Mouse (Mus musculus): ENCODE measurements around the gene Cdk8.

Cdk8 gene

DNA sequence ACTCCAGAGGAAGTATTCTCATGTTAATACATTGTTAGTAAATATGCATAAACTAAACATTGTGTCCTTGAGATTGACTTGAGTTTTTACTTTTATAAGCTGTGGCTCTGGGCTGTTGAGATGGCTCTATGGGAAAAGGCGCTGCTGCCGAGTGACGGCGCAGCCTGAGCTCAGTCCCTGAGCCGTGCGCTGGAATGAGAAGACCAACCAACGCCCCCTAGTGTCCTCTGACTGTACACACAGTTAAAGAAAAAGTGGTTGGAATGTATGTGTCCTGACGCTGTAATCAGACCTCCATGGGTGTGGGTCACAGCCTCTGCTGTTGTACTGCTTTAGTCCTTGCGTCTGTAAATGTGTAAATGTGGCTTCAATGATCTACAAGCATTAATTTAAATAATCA is 29.0 kb downstream of the Cdk8 start:
- ChIA-PET POLR2A (interaction anchor here (0.6 to 1.6 kb wide), 17 partner anchors 10 to 60 kb away, joined by 3 to 11 read pairs (median 3); partner anchors contain the start of genes Cdk8 (in 2 of the 4) and Rnf6 (in 2 of the 4)), CTCF (interaction anchor here (0.6 to 1.2 kb wide), 19 partner anchors 11 to 1275 kb away, joined by 3 to 10 read pairs (median 4); no protein-coding TSS in a partner anchor)

- CTCF ChIA-PET = no interaction called here
- POLR2A ChIA-PET = no interaction called here
Observed at GRCm38 (mm10) chr5:146265934-146266591, 35.0 kb downstream of the Cdk8 start.

DNA sequence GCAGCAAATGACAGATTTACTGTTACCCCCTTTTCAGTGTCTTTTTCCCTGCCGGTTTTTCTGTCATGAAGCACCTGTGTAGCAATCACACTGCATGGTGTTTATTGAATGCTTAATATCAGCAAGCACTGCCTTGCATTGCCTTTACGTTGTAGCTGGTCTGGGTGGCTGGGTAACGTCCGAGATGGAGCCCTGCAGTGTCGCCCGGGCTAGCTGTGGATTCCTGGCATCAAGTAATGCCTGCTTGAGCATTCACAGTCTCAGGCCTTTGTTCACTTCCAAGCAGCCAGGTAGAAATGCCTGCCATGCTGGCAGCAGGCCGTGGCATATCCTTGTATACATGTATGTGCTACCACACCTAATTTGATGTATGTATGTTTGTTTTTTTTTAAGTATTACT is 36.7 kb downstream of the Cdk8 start:
- ChIA-PET POLR2A (interaction anchor here in 2 of 4 experiments (0.7 kb wide), 2 partner anchors 22 to 429 kb away, joined by 3 to 5 read pairs; no protein-coding TSS in a partner anchor), CTCF (no interaction called here)

DNA sequence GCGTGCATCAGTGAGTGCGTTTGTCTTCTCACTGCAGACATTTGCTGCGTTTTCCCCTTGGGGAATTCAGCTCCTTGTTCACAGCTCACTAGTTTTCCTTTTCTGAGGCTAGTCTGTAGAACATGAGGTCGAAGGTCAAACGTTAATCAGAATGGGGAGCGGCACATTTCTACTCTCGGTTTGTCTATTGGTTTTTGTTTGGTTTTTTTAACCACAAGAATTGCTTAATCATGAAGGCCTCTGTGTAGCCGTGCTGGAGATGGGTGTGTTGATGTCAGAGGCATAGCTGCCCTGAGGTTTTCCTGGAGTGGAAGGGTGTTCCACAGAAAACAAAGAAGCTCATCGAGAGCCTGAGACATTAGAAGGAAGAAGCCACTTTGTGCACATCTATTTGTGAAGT is 39.6 kb downstream of the Cdk8 start:
- ChIA-PET CTCF (interaction anchor here in 2 of 4 experiments (0.6 to 1.2 kb wide), 2 partner anchors 11 kb away, joined by 3 to 6 read pairs; no protein-coding TSS in a partner anchor), POLR2A (no interaction called here)

- POLR2A ChIA-PET = interaction anchor here in 2 of 4 experiments (0.6 to 1.1 kb wide), 2 partner anchors 10 to 97 kb away, joined by 3 to 5 read pairs; no protein-coding TSS in a partner anchor
Observed at GRCm38 (mm10) chr5:146271662-146272061, 40.6 kb downstream of the Cdk8 start.

GRCm38 (mm10) chr5:146273096-146273495 is 42.1 kb downstream of the Cdk8 start:
- POLR2A ChIA-PET = no interaction called here
- CTCF ChIA-PET = no interaction called here

More at GRCm38 (mm10) chr5:146271662-146272061, 40.6 kb downstream of the Cdk8 start:
- CTCF ChIA-PET = interaction anchor here in 1 of 4 experiments (1.2 kb wide), 1 partner anchor 12 kb away, joined by 3 read pairs; no protein-coding TSS in a partner anchor

DNA sequence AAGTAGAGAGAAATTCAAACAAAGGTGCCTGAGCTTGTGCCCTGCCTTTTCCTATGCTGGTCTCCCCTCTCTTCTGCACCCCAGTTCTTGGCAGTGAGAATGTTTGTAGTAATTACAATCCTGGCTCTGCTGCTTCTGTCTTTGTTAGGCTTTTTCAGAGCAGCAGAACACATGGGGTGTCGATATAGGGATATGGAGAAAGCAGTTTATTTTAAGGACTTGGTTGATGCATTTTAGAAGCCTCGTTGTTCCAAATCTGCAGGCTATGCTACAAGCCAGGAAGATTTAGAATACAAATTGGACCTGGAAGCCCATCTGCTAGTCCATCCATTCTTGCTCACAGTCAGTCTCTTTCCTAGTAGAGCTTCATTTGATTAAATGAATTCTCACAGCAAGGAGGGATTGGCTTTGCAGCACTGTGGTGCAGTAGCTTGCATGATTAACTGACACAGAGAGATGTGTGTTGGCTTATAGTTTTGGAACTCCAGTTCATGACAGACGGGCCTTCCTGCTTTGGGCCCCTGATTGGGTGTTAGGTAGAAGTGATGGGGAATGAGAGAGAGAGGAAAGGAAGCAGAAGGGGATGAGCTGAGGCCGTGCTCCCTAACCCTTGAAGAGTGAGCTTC is 43.5 kb downstream of the Cdk8 start:
- ChIA-PET POLR2A (interaction anchor here in 1 of 4 experiments (0.6 to 1.4 kb wide), 2 partner anchors 28 to 38 kb away, joined by 3 to 5 read pairs; no protein-coding TSS in a partner anchor), CTCF (interaction anchor here in 1 of 4 experiments (0.5 kb wide), 1 partner anchor 335 kb away, joined by 3 read pairs; no protein-coding TSS in a partner anchor)

DNA sequence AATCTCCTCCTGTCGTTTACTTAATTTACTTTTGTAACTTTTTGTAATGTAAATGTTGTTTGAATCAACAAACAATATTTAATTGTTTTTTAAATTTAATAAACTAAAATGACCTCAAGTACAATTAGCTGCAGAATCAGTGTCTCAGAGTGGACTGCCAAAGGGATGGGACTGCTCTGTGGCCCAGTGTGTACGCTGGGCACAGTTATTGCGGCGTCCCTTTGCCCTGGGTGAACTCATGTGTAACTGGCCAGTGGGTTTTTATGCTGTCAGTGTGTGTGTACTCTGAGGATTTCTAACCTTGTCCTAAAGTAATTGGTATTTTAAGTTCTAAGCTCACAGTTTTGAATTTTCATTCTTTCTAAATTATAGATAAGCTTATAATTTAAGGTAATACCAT is 46.5 kb downstream of the Cdk8 start:
- CTCF ChIA-PET = no interaction called here
- POLR2A ChIA-PET = no interaction called here

DNA sequence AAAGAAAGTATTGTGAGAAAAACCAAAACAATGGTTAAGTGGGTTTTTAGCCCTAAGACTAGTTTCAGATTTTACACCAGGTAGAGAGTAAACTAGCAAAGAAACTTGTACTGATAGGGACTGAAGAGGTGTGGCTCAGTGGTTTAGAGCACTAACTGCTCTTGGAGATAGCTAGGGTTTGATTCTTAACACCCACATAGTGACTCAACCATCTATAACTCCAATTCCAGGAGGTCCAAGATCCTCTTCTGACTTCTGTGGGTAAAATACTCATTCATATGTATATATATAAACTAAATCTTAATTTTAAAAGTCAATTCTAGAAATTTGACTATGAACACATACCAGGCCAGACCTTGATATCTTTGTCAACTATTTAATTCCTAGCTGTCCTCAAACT is 49.0 kb downstream of the Cdk8 start:
- ChIA-PET POLR2A (interaction anchor here in 2 of 4 experiments (1.5 to 1.8 kb wide), 2 partner anchors 22 to 59 kb away, joined by 4 read pairs; partner anchors contain the start of gene Rnf6 (in 1 of the 2)), CTCF (interaction anchor here in 2 of 4 experiments (0.6 to 1.4 kb wide), 3 partner anchors 20 to 43 kb away, joined by 3 to 5 read pairs (median 3); no protein-coding TSS in a partner anchor)

DNA sequence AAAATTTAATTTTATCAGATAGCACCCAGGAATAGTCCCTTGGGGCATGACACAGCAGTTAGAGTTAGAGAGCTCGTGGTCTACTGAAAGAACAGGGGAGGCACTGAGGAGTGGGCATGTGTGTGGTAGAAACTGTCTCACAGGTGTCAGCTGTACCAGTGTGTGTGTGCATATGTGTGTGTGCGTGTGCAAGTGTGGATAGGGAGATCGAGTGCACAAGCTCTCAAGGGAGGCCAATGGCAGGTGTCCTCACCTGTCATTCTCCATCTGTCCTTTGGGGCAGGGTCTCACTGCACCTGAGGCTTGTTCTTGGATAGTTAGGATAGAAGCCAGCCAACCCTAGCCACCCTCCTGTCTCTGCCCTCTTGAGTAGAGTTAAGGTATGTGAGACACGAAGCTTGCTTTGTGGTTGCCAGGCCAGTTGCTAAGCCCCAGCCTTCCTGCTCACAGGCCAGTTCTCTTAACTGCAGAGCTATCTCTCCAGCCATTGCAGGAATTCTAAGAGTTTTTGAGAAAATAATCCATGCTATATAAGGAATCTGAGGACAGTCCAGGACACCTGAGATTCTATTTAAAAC is 50.3 kb downstream of the Cdk8 start:
- ChIA-PET POLR2A (interaction anchor here in 2 of 4 experiments (0.6 to 1.8 kb wide), 4 partner anchors 10 to 60 kb away, joined by 3 to 5 read pairs (median 4); partner anchors contain the start of gene Rnf6 (in 1 of the 2)), CTCF (interaction anchor here in 2 of 4 experiments (1.1 to 1.4 kb wide), 3 partner anchors 22 to 44 kb away, joined by 3 to 5 read pairs (median 4); no protein-coding TSS in a partner anchor)

GRCm38 (mm10) chr5:146281884-146282579 is 51.0 kb downstream of the Cdk8 start:
- ChIA-PET POLR2A (interaction anchor here in 2 of 4 experiments (1.0 to 1.4 kb wide), 3 partner anchors 11 to 61 kb away, joined by 3 read pairs; partner anchors contain the start of gene Rnf6 (in 1 of the 2)), CTCF (no interaction called here)

GRCm38 (mm10) chr5:146283899-146284298 is 52.9 kb downstream of the Cdk8 start:
- ChIA-PET POLR2A (interaction anchor here in 2 of 4 experiments (0.5 to 0.6 kb wide), 2 partner anchors 108 to 1164 kb away, joined by 3 to 4 read pairs; no protein-coding TSS in a partner anchor), CTCF (interaction anchor here in 1 of 4 experiments (0.6 kb wide), 1 partner anchor 1385 kb away, joined by 3 read pairs; no protein-coding TSS in a partner anchor)

- POLR2A ChIA-PET = interaction anchor here in 2 of 4 experiments (1.3 to 2.3 kb wide), 2 partner anchors 9 to 13 kb away, joined by 3 to 5 read pairs; no protein-coding TSS in a partner anchor
- CTCF ChIA-PET = interaction anchor here in 1 of 4 experiments (1.1 kb wide), 1 partner anchor 10 kb away, joined by 4 read pairs; no protein-coding TSS in a partner anchor
Observed at GRCm38 (mm10) chr5:146287416-146287815, 56.4 kb downstream of the Cdk8 start.

DNA sequence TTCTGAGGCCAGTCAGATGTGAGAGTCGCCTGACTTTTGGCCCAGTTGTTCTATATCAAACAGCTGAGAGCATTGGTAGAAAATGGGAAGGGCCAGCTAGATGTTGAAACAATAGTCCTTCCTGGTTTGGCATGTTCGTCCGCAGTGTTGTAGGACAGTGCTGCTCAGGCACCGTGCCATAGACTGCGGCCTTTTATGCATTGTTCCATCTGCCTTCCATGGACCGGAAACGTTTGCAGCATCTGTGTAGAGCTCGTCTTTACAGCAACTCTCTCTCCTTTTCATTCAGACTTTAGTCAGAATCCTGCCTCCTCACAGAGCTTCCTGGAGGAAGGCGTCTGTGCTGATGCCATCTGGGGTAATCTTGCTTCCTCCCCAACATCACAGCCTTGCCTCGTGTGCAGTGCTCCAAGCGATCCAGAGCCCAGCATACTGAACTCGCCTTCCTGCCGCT is 57.0 kb downstream of the Cdk8 start:
- ChIA-PET CTCF (interaction anchor here in 1 of 4 experiments (1.1 kb wide), 1 partner anchor 9 kb away, joined by 4 read pairs; no protein-coding TSS in a partner anchor), POLR2A (interaction anchor here in 2 of 4 experiments (1.3 to 2.3 kb wide), 3 partner anchors 9 to 13 kb away, joined by 3 to 5 read pairs (median 3); no protein-coding TSS in a partner anchor)

DNA sequence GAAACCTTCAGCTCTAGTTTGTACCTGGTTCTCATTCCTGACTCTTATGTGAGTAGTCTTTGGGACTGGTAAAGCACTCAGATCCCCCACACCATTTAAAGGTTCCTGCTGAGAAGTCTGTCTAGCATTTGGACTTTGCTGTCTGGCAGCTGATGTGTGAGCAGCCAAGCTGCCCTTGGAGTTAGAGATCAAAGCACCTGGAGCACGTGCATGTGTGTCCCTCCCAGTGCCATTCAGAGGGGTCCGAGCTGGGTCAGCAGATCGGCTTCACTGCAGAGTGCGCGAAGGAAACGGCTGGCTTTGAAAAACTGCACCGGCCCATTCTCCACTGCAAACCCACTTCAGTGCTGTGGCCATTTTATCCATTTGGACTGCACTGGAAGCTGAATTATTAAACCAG is 58.9 kb downstream of the Cdk8 start:
- POLR2A ChIA-PET = interaction anchor here in 2 of 4 experiments (0.6 to 2.2 kb wide), 2 partner anchors 22 to 69 kb away, joined by 3 to 5 read pairs; no protein-coding TSS in a partner anchor
- CTCF ChIA-PET = no interaction called here

- ChIA-PET POLR2A (interaction anchor here in 1 of 4 experiments (2.2 kb wide), 1 partner anchor 70 kb away, joined by 5 read pairs; no protein-coding TSS in a partner anchor), CTCF (no interaction called here)
Observed at GRCm38 (mm10) chr5:146290446-146290845, 59.4 kb downstream of the Cdk8 start.

DNA sequence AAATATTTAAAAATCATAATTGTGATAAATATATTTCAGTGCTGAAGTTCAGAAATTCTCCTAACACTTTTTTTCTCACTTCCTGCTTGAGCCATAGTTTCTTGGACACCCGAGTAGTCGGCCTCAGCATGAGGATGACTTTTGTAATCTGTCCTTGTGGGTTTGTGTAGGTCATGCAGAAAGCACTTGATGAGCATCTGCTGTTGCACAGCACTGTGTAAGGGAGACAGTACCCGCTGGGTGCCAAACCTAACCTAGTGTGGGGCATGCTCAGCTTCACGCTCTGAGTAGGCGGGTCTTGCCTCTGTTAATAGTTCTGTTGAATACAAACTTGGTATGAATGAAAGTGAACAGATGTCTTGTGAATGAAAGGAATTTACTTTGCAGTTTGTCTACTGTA is 60.5 kb downstream of the Cdk8 start:
- ChIA-PET CTCF (interaction anchor here in 1 of 4 experiments (1.2 kb wide), 1 partner anchor 11 kb away, joined by 4 read pairs; no protein-coding TSS in a partner anchor), POLR2A (no interaction called here)
